Mouse (Mus musculus) retina, adult 2 months (tissue): ENCODE data around the gene Tmem268.
A peak's percentile ranks its signal among the peaks of the same experiment; 100 is the strongest.

Experiments used
- DNase-seq: peaks from one replicate; pipeline ENCODE4 v3.0.0-alpha.2; 2012; ENCODE audit warnings: low read depth, low spot score

Tmem268 gene

DNA sequence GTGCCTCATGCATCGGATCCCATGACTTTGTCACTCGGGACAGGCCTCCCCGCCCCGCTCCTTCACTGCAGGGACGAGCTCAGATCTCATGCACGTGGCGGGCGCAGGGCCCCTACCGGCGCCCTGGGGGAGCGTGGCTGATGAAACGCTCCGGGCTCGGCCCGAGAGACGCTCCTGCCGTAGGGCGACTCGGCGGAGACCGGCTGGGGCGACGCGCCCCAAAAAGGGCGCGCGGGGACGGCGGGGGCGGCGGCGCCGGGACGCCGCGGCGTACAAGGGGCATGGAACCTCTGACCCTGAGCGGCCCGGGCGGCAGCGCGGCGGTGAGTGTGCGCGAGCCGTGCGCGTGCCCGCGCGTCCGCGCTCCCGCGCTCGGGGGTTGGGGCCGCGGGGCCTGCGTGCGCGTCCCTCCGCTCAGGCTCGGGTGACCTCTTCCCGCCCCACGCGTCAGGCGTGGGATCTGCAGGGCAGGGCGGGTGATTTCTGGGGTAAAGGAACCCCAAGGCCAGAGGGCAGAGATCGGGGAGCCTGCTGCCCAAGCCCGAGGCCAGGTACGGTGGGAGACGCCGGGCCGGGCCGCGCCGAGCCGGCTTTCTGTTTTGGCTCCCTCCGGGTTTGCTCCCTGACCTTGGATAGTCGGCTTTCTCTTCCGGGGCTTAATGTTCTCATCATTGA lies at the start of gene Tmem268:
Tmem268 (plus strand) TSS at position 375 of the 675 bp plus-strand sequence.
- peak; percentile 71 for DNase-seq

DNA sequence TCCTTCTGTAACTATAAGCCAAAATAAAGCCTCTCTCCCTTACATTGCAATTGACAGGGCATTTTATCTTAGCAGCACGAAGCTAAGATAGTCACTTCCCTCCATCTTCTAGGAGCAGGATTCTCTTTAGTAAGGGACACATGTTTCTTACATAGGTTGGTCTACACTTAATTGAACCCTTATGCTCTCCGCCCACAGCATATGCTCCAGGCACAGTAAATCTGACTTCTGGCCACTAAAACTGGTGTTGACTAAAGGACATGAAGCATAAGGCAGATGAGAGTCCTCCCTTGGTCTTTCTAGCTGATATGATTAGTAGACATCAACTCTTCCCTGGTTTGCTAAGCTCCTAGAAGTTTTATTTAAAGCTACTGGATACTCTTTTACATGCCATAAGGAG lies 45.7 kb upstream of the Tmem268 start:
- DNase-seq = no peak

DNA sequence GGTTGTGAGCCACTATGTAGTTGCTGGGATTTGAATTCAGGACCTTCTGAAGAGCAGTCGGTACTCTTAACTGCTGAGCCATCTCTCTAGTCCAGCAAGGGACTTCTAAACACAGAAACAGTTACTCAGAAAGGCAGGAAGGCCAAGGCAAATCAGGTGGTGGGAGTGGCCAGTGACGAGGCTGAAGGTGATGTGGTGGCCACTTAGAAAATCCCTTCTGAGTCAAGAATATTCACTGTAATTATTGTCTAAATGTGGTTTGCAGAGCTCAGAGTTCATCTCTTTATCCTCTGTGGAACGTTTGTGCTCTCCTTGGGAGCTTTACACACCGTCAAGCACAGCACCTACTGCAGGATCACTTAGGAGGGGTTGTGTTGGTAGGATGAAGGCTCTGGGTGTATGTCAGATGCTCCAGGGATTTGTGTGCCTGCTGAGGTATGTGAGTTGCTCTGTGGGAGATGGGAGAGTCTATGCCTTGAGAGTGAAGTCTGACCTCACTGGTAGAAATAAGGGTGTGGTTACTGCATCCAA lies 44.1 kb upstream of the Tmem268 start:
- no peak for DNase-seq

DNA sequence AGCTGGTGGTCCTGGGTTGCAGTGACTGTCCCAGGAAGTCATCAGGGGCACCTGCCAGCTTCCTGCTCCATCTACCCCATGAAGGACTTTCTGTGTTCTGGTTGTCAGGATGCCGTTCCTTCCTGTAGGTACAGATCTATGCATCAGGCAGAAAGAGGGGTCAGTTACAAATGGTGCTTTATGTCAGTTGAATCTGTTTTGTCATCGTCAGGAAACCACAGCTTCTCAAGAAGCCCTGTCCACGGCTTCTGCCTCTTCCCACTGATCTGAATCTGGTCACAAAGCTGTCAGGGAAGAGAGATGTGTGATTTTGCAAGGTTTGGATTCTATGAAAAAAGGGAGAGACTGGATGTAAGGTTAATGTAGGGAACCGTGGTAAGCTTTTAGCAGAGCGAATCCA lies 43.6 kb upstream of the Tmem268 start:
- DNase-seq = no peak

DNA sequence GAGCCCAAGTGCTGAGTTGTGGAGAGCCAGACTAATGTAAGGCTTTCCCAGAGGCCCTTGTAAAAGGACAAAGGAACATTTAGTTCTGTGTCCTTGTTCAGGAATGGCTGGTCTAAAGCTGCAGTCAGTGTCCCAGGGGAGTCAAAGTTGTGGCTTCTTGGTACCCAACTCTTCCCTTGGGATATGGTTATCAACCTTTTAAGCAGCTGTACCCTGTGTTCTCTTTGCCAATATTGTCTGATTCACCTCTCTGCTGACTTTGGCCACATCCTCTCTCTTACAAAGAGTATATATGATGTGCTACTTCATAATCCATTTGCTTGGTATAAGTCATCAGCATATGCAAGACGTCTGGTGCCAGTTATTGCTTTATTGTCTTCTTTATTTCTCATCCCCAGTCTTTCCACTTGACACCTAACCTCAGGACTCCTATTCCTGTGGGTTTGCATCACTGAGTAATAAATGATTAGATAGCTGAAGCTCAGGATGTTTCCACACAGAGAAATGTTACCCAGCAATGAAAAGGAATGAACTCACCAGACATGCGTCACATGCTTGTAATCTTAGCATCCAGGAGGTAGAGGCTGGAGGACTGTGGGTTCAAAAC lies 36.7 kb upstream of the Tmem268 start:
- DNase-seq = no peak

DNA sequence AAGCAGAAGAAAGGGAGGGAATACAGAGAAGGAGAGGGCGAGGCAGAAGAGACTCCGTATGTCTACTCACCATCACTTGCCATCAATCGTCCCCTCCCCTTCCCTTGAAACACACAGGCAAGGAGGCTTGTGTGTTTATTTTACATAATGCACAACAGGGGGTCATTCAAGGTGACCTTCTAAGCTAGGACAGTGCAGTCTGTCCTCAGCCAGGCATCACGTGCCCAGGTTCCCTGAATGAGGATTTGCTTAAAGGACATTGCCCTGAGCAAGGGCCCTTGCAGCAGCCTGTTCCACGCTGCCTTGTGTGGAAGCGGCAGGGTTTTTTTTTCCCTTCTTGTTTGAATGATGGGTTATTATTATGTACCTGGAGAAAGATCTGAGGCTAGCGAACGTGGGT lies 33.1 kb upstream of the Tmem268 start:
- no peak for DNase-seq

DNA sequence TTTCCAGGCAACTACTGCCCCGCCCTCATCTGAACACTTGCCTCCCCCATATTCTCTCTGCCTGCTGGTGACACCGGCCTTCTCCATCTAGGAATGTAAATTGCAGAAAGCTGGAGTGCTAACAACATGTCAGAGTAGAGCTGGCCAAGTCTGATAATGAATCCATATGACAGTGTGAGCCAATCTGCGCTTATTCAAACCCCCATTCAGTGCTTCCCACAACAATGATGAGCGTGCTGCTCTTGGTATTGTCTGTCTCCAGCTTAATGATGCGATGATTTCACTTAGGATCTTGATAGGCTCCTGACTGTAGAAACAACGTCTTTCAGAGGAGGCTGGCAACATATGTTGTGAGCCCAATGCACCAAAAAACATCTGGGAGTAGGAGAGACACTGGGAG lies 29.6 kb upstream of the Tmem268 start:
- DNase-seq = no peak

DNA sequence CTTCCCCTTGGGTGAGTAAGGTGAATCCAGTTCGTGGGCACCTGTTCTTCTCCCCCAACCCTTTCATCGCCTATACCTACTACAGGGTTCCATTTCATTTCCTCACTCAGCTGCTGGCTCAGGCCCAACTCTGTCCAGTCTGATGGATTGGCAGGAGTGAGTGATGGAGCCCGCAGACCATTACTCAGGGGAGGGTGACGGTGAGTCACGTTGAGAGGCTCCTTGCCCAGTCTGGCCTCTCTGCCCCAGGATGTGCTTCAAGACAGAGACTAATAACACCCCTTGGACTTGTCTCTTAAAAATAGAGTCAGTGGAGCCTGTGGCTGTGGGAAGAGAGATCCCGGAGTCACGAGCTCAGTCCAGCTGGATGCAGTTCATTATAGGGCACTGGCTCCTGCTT lies 28.2 kb upstream of the Tmem268 start:
- DNase-seq = no peak

DNA sequence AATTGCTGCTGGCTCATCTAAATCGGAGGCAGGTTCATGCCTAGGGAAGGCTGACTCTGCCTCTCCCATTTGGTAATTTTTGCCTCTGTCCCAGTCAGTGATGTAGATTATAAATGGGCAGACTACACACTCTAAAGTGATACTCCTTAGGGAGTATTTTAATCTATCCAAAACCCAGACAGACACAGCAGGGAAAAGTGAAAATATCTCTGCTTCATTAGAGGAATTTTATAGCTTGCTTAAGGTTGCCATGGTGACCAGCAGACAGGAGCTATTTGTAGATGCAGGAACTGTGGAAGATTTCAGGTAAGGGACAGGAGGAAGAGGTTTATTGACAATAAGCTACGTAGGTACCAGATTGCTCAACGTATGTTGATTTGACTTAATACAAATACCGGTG lies 21.0 kb upstream of the Tmem268 start:
- no peak for DNase-seq

DNA sequence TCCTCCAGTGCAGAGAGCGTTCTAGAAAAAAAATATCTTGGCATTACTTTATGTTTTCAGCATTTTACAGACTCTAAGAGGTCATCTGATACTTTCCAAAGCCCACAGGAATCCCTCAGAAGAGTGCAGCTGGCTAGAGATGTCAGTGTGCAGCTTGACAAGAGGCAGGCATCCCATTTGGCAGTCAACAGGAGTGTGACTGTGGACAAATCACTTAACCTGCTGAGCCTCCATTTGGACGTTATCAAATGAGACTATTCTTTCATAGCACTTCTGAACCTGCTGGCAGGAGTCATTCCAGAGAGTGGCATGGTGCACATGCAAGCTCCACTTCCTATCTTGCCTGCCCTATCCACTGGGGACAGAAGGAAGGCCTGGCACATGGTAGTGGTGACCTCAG lies 16.4 kb upstream of the Tmem268 start:
- no peak for DNase-seq

DNA sequence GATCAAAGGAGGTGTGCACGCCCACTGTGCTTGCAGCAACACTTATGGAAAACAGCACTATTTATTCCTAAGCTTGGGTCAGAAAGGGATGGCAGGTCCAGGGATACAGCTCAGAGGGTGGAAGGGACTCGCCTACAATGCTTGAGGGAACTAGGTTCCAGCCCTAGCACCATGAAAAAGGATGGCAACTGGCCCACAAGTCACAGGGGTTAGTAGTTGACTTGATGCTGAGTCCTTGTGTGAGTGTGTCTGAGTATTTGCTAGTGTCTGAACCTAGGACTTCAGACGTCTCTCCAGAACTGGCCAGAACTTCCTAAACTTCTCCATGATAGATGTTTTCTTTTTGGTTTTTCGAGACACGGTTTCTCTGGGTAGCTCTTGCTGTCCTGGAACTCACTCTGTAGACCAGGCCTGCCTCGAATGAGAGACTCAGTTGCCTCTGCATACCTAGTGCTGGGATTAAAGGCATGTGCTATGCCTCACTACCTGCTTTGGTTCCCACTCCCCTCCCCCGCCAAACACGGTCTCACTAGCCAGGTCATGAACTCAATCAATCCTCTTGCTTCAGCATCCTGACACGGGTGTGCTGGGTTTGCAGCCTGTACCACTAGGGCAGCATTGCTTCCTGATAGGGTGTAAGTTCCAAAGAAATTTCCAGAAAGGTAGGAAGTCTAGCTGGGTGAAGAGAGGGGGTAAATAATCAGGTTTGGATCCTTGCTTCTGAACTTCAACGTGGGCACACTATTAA lies 14.7 kb upstream of the Tmem268 start:
- no peak for DNase-seq

DNA sequence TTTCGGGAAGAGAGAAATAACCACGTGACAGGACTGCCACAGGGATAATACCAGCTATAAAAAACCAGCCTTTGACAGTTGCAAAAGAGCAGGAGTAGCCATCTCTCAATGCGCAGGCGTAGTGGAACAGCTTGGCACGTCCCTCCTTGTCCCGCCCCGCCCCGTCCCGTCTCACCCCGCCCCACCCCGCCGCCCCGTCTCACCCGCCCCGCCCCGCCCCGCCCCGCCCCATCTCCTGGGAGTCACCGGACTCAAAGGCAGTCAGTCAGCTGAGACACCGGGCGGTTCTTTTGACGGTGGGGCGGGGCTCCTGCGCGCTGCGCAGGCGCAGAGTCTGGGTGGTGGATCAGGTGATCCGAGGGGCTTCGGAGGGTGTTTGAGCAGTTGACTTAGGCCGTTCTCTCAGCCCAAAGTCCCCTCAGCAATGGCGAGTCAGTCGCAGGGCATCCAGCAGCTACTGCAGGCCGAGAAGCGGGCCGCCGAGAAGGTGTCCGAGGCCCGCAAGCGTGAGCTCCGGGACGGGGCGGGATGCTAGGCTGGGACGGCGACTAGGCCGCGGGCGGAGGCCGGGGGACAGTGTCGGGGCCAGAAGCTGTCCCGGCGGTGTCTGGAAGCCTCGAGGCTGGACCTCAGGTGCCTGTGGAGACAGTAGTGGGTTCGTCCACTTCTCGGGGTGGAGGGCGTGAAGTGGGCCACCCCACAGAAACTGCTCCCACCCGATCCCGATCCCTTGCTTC lies 13.9 kb upstream of the Tmem268 start, which contains the start of gene Atp6v1g1:
Atp6v1g1 (plus strand) TSS at position 279 of the 737 bp plus-strand sequence.
- DNase-seq = peak; percentile 81

DNA sequence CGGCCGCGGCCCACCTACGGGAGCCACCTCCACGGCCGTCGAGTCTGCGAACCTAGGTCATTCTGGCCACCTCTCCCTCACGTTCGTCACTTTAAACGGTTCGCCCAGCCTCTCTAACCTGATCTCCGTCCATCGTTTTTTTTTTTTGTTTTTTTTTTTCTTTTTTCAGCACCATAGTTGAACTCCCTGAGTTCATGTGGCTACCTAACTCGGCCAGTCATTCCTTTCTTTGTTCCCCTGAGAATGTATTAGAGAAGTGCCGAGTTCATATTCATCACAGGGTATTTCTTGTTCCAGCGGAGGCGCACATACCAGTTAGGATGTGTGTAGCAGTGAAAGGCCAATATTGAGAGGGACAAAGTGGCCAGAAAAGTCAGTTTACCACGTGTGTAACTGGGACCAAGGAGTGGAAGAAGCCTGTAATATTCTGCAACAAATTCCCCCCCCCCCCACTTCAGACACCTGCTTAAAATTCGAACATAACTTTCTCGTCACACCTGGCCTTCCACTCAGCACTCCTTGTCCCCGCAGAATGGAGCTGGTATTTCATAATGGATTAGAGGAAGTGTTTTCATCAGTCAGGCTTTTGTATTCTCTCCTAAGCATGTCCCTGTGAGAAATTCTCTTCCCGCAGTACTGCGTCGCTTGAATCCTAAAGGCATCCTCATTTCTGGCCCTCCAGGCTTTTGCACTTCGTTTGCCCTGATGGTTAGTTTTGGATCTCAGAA lies 13.2 kb upstream of the Tmem268 start:
- DNase-seq = no peak

DNA sequence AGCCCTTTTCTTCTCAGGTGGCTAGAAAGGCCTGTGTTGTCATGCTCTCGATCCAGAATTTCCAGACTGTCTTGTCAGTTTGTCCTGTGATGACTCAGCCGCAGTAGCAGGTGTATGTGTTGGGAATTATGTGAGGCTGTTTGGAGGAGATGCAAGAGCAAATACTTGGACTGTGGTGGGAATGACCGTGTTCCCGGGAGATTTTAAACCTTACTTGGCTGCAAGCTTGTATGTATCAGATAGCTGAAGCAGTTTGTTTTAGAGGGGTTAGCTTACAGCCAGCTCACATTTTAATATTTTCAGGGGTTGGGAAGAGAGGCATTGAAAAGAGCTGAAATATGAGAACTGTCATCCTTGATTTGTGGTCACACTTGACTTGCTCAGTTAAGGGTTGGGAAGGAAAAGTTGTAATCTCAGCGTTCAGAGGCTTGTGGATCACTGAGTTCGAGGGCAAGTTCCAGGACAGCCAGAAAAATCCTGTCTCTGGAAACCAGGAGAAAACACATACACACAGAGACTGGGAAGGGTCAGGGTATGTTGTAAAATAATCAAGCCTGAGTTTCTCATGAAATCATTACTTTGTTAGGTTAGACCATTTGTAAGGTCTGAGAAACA lies 12.0 kb upstream of the Tmem268 start:
- no peak for DNase-seq

DNA sequence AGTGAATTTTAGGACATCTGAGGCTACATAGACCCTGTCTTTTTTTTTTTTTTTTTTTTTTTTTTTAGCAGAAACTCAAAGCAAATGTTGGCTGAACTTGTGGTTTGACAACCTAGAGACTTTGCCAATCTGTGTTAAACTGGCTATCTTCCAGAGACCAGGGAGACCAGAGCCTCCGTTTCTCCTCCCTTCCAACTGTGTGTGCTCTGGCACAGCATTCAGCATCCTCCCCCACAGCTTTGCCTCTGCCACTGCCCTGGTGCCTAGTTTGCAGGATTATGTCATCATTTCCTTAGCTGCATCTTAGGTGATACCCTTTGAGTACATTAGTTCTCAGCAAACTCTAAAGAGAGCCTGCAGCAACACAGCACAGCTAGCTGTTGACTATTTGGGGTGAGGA lies 10.8 kb upstream of the Tmem268 start:
- DNase-seq = no peak

DNA sequence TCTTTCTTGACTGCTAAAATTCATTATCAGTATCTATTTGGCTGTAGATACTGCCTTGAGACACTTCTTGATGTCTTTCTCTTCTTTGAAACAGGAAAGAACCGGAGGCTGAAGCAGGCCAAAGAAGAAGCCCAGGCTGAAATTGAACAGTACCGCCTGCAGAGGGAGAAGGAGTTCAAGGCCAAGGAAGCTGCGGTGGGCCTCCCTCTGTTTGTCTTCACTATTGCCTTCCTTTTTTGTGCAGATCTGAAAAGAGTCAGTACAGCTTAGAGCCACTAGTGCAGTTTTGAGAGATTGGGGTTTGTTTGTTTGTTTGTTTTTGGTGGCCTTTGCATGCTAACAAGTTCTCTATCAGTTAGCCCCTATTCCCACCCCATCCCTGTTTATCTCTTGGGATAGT lies 10.1 kb upstream of the Tmem268 start:
- no peak for DNase-seq

DNA sequence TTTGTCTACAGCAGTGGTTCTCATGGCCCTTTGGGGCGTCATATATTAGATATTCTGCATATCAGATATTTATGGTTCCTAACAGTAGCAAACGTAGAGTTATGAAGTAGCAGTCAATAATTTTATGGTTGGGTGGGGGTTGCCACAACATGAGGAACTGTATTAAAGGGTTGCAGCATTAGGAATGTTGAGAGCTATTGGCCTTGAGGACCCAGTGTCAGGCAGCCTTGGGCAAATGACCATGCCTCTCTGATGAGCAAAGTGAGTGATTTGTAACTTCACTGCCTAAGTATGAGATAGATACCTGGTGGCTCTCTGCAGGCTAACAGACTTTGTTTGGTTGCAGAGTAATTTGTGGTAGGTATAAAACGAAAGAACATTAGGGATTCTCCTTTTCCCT lies 7.7 kb upstream of the Tmem268 start:
- DNase-seq = no peak

DNA sequence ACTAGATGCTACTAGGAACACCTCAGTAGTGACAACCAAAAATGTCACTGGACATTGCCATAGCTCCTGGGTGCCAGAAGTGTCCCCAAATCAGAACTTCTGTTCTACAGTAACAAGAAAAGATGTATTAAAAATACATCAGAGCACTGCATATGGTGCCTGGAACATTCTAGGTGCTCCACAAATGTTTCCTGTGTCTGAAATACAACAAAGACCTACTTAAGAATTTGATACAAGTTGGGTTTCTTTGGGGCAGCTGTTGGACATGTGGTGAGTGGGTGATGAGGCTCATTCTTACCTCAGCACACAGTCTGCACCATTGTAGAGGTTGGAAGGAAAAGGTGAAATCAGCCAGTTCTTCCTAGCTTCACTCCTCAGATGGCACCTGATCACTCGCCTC lies 5.7 kb upstream of the Tmem268 start:
- no peak for DNase-seq

DNA sequence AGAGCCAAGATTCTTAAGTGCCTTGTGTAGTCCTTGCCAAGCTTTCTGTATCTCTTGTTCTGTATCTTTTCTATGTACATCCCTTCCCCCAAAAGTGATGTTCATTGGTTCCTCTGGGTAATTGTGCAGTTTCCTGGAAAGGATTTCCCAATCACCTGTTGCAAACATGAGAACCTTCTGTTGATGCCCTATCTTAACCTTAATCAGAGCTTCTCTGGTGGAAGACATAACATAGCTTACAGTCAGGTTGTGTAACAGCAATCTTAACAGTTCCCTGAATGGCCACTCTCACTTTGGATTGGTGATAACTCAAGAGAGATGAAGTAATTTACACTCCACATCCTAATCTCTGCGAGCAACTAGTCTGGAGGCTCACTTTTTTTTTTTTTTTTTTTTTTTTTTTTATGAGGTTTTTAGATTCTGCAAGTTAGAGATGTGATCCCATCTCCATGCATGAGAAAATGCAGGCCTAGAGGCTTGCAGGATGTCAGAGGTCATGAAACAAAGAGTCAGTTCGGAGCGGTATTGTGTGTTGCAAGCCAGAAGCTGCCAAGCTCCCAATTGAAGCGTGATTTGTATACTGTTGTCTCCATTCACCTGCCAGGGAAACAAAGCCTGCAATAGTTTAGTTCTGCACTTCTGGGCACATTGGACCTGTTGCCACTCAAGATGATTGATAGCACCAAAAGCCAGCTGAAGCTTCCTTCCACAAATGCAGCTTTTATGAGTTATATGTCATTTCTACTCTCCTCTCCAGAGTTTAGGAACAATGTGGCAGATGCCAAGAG lies 4.6 kb upstream of the Tmem268 start:
- DNase-seq = no peak

DNA sequence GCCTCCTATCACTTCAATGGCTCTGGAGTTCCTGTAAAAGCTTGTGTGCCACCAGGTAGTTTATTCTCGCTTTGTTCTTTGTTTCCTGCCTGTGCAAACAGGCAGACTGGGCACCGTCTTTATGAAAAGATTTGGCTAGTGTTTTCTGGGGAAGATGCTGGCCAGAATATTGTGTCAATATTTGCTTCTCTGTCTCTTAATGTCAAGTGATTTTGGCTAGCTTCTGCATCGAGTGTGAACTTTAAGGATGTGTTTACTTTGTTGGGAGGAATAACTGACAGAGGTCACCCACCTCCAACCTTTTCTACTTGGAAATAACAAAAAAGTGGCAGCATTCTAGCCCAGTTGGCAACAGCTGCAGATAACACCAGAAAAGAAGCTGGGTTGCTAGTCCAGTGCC lies 4.0 kb upstream of the Tmem268 start:
- no peak for DNase-seq
